Mouse (Mus musculus): ENCODE data around the gene Arhgef10l. TPM values are rescaled to one million over a fixed set of nuclear protein-coding genes. Genes with fewer than 3 reads are reported as not detected.

The Arhgef10l gene
- polyA plus RNA-seq, 1 experiment from 2014 or later: 15.8 TPM

- no peak overlapping the region for H3K9ac ChIP-seq (ENCODE audit: low read length)
- peaks cover 18% of the 10 kb centered on the region; the same call in 1 of the 2 replicates for H3K4me1 ChIP-seq (replicated peaks; ENCODE audit: control insufficient read depth, insufficient read depth, low read length)
- H3K4me3 ChIP-seq (ENCODE audit: low read length): no peak overlapping the region
- no peak for ATAC-seq (ENCODE audit: low read depth)
- H3K36me3 ChIP-seq (ENCODE audit: control insufficient read depth, insufficient read depth, low read length): peaks cover 2% of the 10 kb centered on the region; the same call in 1 of the 2 replicates
- H3K9me3 ChIP-seq (ENCODE audit: control insufficient read depth, low read length): no peaks in the 10 kb centered on the region
- no peak overlapping the region for H3K27ac ChIP-seq (ENCODE audit: low read length)
- no peaks in the 10 kb centered on the region for H3K27me3 ChIP-seq (ENCODE audit: control insufficient read depth, insufficient read depth, low read depth, low read length)
- H3K4me2 ChIP-seq (ENCODE audit: low read depth, low read length): no peak overlapping the region
- 70% methylated on average over 7 of the region's 7 CpGs for WGBS
These were observed 59.6 kb downstream of the Arhgef10l start for GRCm38 (mm10) chr4:140606197-140606596.

DNA sequence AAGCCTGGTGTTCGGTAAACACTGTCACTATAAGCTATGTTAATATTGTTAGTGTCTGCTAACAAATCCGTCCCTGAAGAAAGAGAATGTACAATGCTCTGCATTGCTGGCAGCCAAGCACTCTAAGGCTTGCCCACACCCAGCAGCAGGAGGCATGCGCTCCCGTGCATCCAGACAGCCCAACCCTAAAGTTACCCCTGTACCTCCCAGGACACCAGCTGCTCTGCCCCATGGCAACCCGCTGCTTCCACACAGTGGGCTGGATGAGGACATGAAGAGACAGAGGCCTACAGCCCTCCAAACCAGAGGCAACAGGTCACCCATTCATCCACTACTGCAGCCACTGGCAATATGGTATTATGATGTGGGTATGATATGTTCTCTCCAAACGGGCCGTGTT, 60.0 kb downstream of the Arhgef10l start:
- Histone ChIP-seq H3K9ac (ENCODE audit: low read length) (no peak overlapping the region), H3K9me3 (ENCODE audit: control insufficient read depth, low read length) (no peaks in the 10 kb centered on the region), H3K27me3 (ENCODE audit: control insufficient read depth, insufficient read depth, low read depth, low read length) (no peaks in the 10 kb centered on the region), H3K36me3 (ENCODE audit: control insufficient read depth, insufficient read depth, low read length) (peaks cover 2% of the 10 kb centered on the region; the same call in 1 of the 2 replicates), H3K4me2 (ENCODE audit: low read depth, low read length) (no peak overlapping the region), H3K27ac (ENCODE audit: low read length) (peak overlapping the region; percentile 31; the same call in 1 of the 2 replicates), H3K4me3 (ENCODE audit: low read length) (no peak overlapping the region), H3K4me1 (replicated peaks; ENCODE audit: control insufficient read depth, insufficient read depth, low read length) (peaks cover 15% of the 10 kb centered on the region; the same call in 1 of the 2 replicates)
- no peak for ATAC-seq (ENCODE audit: low read depth)
- WGBS: 75% methylated on average over 7 of the region's 7 CpGs

GRCm38 (mm10) chr4:140605247-140605646, 60.6 kb downstream of the Arhgef10l start:
- Histone ChIP-seq H3K9me3 (ENCODE audit: control insufficient read depth, low read length) (no peaks in the 10 kb centered on the region), H3K9ac (ENCODE audit: low read length) (no peak overlapping the region), H3K4me1 (replicated peaks; ENCODE audit: control insufficient read depth, insufficient read depth, low read length) (peaks cover 9% of the 10 kb centered on the region; the same call in 1 of the 2 replicates), H3K36me3 (ENCODE audit: control insufficient read depth, insufficient read depth, low read length) (peaks cover 2% of the 10 kb centered on the region; the same call in 1 of the 2 replicates), H3K27me3 (ENCODE audit: control insufficient read depth, insufficient read depth, low read depth, low read length) (no peaks in the 10 kb centered on the region), H3K27ac (ENCODE audit: low read length) (peak overlapping the region; percentile 31; the same call in 1 of the 2 replicates), H3K4me2 (ENCODE audit: low read depth, low read length) (no peak overlapping the region), H3K4me3 (ENCODE audit: low read length) (no peak overlapping the region)
- peak; percentile 51; the same call in 1 of the 2 replicates for ATAC-seq (ENCODE audit: low read depth)
- WGBS: 70% methylated on average over 6 of the region's 6 CpGs

GRCm38 (mm10) chr4:140604541-140604940, 61.3 kb downstream of the Arhgef10l start:
- H3K4me1 ChIP-seq (replicated peaks; ENCODE audit: control insufficient read depth, insufficient read depth, low read length): peaks cover 8% of the 10 kb centered on the region; the same call in 1 of the 2 replicates
- no peak for ATAC-seq (ENCODE audit: low read depth)
- no peak overlapping the region for H3K4me2 ChIP-seq (ENCODE audit: low read depth, low read length)
- no peak overlapping the region for H3K27ac ChIP-seq (ENCODE audit: low read length)
- H3K9me3 ChIP-seq (ENCODE audit: control insufficient read depth, low read length): no peaks in the 10 kb centered on the region
- peaks cover 2% of the 10 kb centered on the region; the same call in 1 of the 2 replicates for H3K36me3 ChIP-seq (ENCODE audit: control insufficient read depth, insufficient read depth, low read length)
- no peaks in the 10 kb centered on the region for H3K27me3 ChIP-seq (ENCODE audit: control insufficient read depth, insufficient read depth, low read depth, low read length)
- no peak overlapping the region for H3K4me3 ChIP-seq (ENCODE audit: low read length)
- H3K9ac ChIP-seq (ENCODE audit: low read length): no peak overlapping the region
- WGBS: 90% methylated on average over 8 of the region's 8 CpGs

- Histone ChIP-seq H3K9ac (ENCODE audit: low read length) (no peak overlapping the region), H3K4me3 (ENCODE audit: low read length) (no peak overlapping the region), H3K4me2 (ENCODE audit: low read depth, low read length) (no peak overlapping the region), H3K36me3 (ENCODE audit: control insufficient read depth, insufficient read depth, low read length) (peaks cover 6% of the 10 kb centered on the region; the same call in 1 of the 2 replicates), H3K27ac (ENCODE audit: low read length) (no peak overlapping the region), H3K4me1 (replicated peaks; ENCODE audit: control insufficient read depth, insufficient read depth, low read length) (peaks cover 8% of the 10 kb centered on the region; the same call in 1 of the 2 replicates), H3K9me3 (ENCODE audit: control insufficient read depth, low read length) (peaks cover 4% of the 10 kb centered on the region; the same call in 1 of the 2 replicates), H3K27me3 (ENCODE audit: control insufficient read depth, insufficient read depth, low read depth, low read length) (no peaks in the 10 kb centered on the region)
- ATAC-seq (ENCODE audit: low read depth): no peak
- 52% methylated on average over 4 of the region's 4 CpGs for WGBS
These were observed 63.8 kb downstream of the Arhgef10l start for GRCm38 (mm10) chr4:140602022-140602421.

- Histone ChIP-seq H3K4me2 (ENCODE audit: low read depth, low read length) (no peak overlapping the region), H3K9me3 (ENCODE audit: control insufficient read depth, low read length) (peaks cover 9% of the 10 kb centered on the region), H3K4me1 (replicated peaks; ENCODE audit: control insufficient read depth, insufficient read depth, low read length) (peaks cover 8% of the 10 kb centered on the region; the same call in 1 of the 2 replicates), H3K9ac (ENCODE audit: low read length) (no peak overlapping the region), H3K4me3 (ENCODE audit: low read length) (no peak overlapping the region), H3K36me3 (ENCODE audit: control insufficient read depth, insufficient read depth, low read length) (peaks cover 12% of the 10 kb centered on the region; the same call in 1 of the 2 replicates), H3K27ac (ENCODE audit: low read length) (no peak overlapping the region), H3K27me3 (ENCODE audit: control insufficient read depth, insufficient read depth, low read depth, low read length) (no peaks in the 10 kb centered on the region)
- WGBS: 84% methylated on average over 11 of the region's 11 CpGs
- no peak for ATAC-seq (ENCODE audit: low read depth)
These were observed 64.7 kb downstream of the Arhgef10l start for GRCm38 (mm10) chr4:140601153-140601552.

GRCm38 (mm10) chr4:140598846-140599245, 67.0 kb downstream of the Arhgef10l start:
- WGBS: 53% methylated on average over 5 of the region's 5 CpGs
- Histone ChIP-seq H3K4me3 (ENCODE audit: low read length) (no peak overlapping the region), H3K27ac (ENCODE audit: low read length) (0 out of 2 replicates have a peak overlapping the region, but pooled peaks have one; percentile 23), H3K4me2 (ENCODE audit: low read depth, low read length) (no peak overlapping the region), H3K9me3 (ENCODE audit: control insufficient read depth, low read length) (peaks cover 9% of the 10 kb centered on the region), H3K4me1 (replicated peaks; ENCODE audit: control insufficient read depth, insufficient read depth, low read length) (no peaks in the 10 kb centered on the region; the same call in 1 of the 2 replicates), H3K36me3 (ENCODE audit: control insufficient read depth, insufficient read depth, low read length) (peaks cover 12% of the 10 kb centered on the region; the same call in 1 of the 2 replicates), H3K27me3 (ENCODE audit: control insufficient read depth, insufficient read depth, low read depth, low read length) (no peaks in the 10 kb centered on the region), H3K9ac (ENCODE audit: low read length) (no peak overlapping the region)
- peak; percentile 86 for ATAC-seq (ENCODE audit: low read depth)

- Histone ChIP-seq H3K9me3 (ENCODE audit: control insufficient read depth, low read length) (peaks cover 9% of the 10 kb centered on the region), H3K27me3 (ENCODE audit: control insufficient read depth, insufficient read depth, low read depth, low read length) (no peaks in the 10 kb centered on the region), H3K4me3 (ENCODE audit: low read length) (no peak overlapping the region), H3K9ac (ENCODE audit: low read length) (no peak overlapping the region), H3K27ac (ENCODE audit: low read length) (no peak overlapping the region), H3K4me1 (replicated peaks; ENCODE audit: control insufficient read depth, insufficient read depth, low read length) (no peaks in the 10 kb centered on the region; the same call in 1 of the 2 replicates), H3K36me3 (ENCODE audit: control insufficient read depth, insufficient read depth, low read length) (peaks cover 12% of the 10 kb centered on the region; the same call in 1 of the 2 replicates), H3K4me2 (ENCODE audit: low read depth, low read length) (no peak overlapping the region)
- no peak for ATAC-seq (ENCODE audit: low read depth)
- WGBS: 94% methylated on average over 6 of the region's 6 CpGs
These were observed 67.9 kb downstream of the Arhgef10l start for GRCm38 (mm10) chr4:140597928-140598327.

DNA sequence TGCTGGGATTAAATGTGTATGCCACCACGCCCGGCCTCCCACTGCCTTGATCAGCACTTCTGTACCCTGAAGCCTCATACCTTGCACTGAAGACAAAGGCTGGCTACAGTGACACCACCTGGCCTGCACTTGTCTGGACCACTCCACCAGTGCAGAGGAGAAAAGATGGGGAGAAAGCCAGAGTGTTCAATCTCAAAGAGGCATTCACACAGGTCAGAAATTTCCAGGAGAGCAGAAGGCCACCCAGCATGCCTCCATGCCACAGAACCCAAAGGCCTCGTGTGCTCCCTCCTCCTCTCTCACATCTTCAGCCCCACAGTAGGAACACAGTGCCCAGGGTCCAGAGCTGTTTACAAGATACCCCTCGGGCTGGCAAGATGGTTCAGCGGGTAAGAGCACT, 68.4 kb downstream of the Arhgef10l start:
- Histone ChIP-seq H3K36me3 (ENCODE audit: control insufficient read depth, insufficient read depth, low read length) (peaks cover 12% of the 10 kb centered on the region; the same call in 1 of the 2 replicates), H3K9me3 (ENCODE audit: control insufficient read depth, low read length) (peaks cover 9% of the 10 kb centered on the region), H3K27ac (ENCODE audit: low read length) (no peak overlapping the region), H3K4me2 (ENCODE audit: low read depth, low read length) (no peak overlapping the region), H3K9ac (ENCODE audit: low read length) (no peak overlapping the region), H3K27me3 (ENCODE audit: control insufficient read depth, insufficient read depth, low read depth, low read length) (no peaks in the 10 kb centered on the region), H3K4me3 (ENCODE audit: low read length) (no peak overlapping the region), H3K4me1 (replicated peaks; ENCODE audit: control insufficient read depth, insufficient read depth, low read length) (no peaks in the 10 kb centered on the region; the same call in 1 of the 2 replicates)
- no peak for ATAC-seq (ENCODE audit: low read depth)
- 91% methylated on average over 5 of the region's 5 CpGs for WGBS

Data from lung, embryonic 16.5 days (tissue).